Mouse (Mus musculus): ENCODE measurements around the gene Tnnt3.

DNA sequence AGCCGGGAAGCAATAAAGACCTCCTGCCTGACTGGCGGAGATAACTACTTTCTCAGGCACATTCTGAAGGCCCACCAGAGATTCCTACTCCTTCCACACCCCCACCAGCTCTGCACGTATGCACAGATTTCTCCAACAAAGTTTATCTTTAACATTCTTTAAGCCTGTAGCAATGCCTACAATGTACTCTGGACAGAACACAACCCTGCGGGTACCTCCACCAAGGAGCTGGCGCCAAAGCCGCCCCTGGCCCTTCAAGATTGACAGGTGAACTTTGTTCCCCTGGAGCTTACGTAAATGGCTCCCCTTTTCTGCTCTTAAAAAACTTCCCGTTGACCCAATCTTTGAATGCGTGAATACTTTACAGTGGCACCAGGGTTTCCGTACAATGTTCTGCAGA is 30.7 kb downstream of the Tnnt3 start:
- no peak for TF ChIP-seq POLR2A (IDR thresholded peaks at IDR 0.05; ENCODE audit: control insufficient read depth, extremely low read depth, insufficient read depth, low read length, poor library complexity)
- TF ChIP-seq CTCF (IDR thresholded peaks at IDR 0.05; ENCODE audit: borderline replicate concordance, control insufficient read depth, extremely low read depth, insufficient read depth, low read length, poor library complexity): no peak

Data from thymus, adult 2 months (tissue).